Mouse (Mus musculus) intestine, postnatal 0 days (tissue): ENCODE data around the gene B4gat1. TPM values are rescaled to one million over a fixed set of nuclear protein-coding genes. Genes with fewer than 3 reads are reported as not detected.
A peak's percentile ranks its signal among the peaks of the same experiment; 100 is the strongest.

Experiments
- ATAC-seq: fragments of 200-750 bp; cut with Nextera tagmentation; 2 replicates; pipeline ENCODE4 v1.8.0; 2017; ENCODE audit warnings: mild to moderate bottlenecking, moderate TSS enrichment, moderate library complexity
- H3K27ac ChIP-seq: fragments of 300-500 bp; sonication (generic); 2 replicates; pipeline ENCODE4 v1.5.1; 2014; ENCODE audit warnings: mild to moderate bottlenecking, low read depth, low read length, moderate library complexity
- H3K27me3 ChIP-seq: fragments of 300-500 bp; sonication (generic); replicated peaks from 2 replicates; pipeline ENCODE4 v1.6.1; 2014; ENCODE audit warnings: low read length, mixed read lengths; ENCODE audit not compliant: control insufficient read depth, insufficient read depth
- H3K36me3 ChIP-seq: fragments of 300-500 bp; sonication (generic); 2 replicates; pipeline ENCODE4 v1.6.1; 2014; ENCODE audit warnings: mild to moderate bottlenecking, moderate library complexity; ENCODE audit not compliant: control insufficient read depth, insufficient read depth
- H3K4me1 ChIP-seq: fragments of 300-500 bp; sonication (generic); replicated peaks from 2 replicates; pipeline ENCODE4 v1.6.1; 2014; ENCODE audit warnings: antibody characterized with exemption, low read length, mixed read lengths; ENCODE audit not compliant: control insufficient read depth, insufficient read depth
- H3K4me2 ChIP-seq: fragments of 300-500 bp; sonication (generic); replicated peaks from 2 replicates; pipeline ENCODE4 v1.6.1; 2014; ENCODE audit warnings: low read depth, mild to moderate bottlenecking, moderate library complexity
- H3K4me3 ChIP-seq: fragments of 300-500 bp; sonication (generic); 2 replicates; pipeline ENCODE4 v1.5.1; 2014; ENCODE audit warnings: low read depth, low read length
- H3K9ac ChIP-seq: fragments of 300-500 bp; sonication (generic); 2 replicates; pipeline ENCODE4 v1.6.1; 2014; ENCODE audit warnings: mild to moderate bottlenecking, low read depth, low read length
- H3K9me3 ChIP-seq: fragments of 300-500 bp; sonication (generic); 2 replicates; pipeline ENCODE4 v1.6.1; 2016; ENCODE audit warnings: mixed run types; ENCODE audit not compliant: control insufficient read depth
- CTCF ChIP-seq: sonication (generic); IDR thresholded peaks from 2 replicates; pipeline ENCODE4 v1.5.1; 2016; ENCODE audit warnings: low read depth, mild to moderate bottlenecking, control low read depth, antibody characterized with exemption, moderate library complexity
- WGBS: fragments of 180-500 bp; shearing (Covaris S2); extraction: QIAGEN DNeasy Blood & Tissue Kit; methylation state at CpG from one replicate; pipeline ENCODE4 v1.1.7; 2014; 5-methylcytosine and 5-hydroxymethylcytosine counted together
- polyA plus RNA-seq: library from polyadenylated mRNA; unstranded; fragments of >200 nt; fragmentation: Nextera tagmentation; extraction: Ambion mirVana; gene quantifications from 2 replicates; pipeline ENCODE4 v1.2.1, GENCODE M21; 2015

The B4gat1 gene
- polyA plus RNA-seq, 1 experiment from 2014 or later: 17.9 TPM

GRCm38 (mm10) chr19:5037678-5038571 is 701 bp upstream of the B4gat1 start:
- 3% methylated on average over 32 of the region's 32 CpGs for WGBS
- Histone ChIP-seq H3K27me3 (no peaks in the 10 kb centered on the region), H3K36me3 (no peaks in the 10 kb centered on the region), H3K4me3 (peak overlapping the region; percentile 70), H3K9me3 (no peaks in the 10 kb centered on the region), H3K4me1 (peaks cover 5% of the 10 kb centered on the region; the same call in 1 of the 2 replicates), H3K9ac (0 out of 2 replicates have a peak overlapping the region, but pooled peaks have one; percentile 73), H3K4me2 (peak overlapping the region; percentile 93), H3K27ac (peak overlapping the region; percentile 50; the same call in 1 of the 2 replicates)
- TF ChIP-seq CTCF: no peak
- peak; percentile 34; the same call in 1 of the 2 replicates for ATAC-seq

GRCm38 (mm10) chr19:5039301-5040114 is 882 bp downstream of the B4gat1 start:
- WGBS: 8% methylated on average over 41 of the region's 41 CpGs
- ATAC-seq: 0 out of 2 replicates have a peak, but pooled peaks have one; percentile 14
- H3K4me3 ChIP-seq: peak overlapping the region; percentile 70
- peak overlapping the region; percentile 93 for H3K4me2 ChIP-seq
- no peaks in the 10 kb centered on the region for H3K9me3 ChIP-seq
- no peaks in the 10 kb centered on the region for H3K27me3 ChIP-seq
- peak overlapping the region; percentile 73 for H3K9ac ChIP-seq
- no peaks in the 10 kb centered on the region for H3K36me3 ChIP-seq
- peaks cover 5% of the 10 kb centered on the region; the same call in 1 of the 2 replicates for H3K4me1 ChIP-seq
- H3K27ac ChIP-seq: peak overlapping the region; percentile 50
- no peak for TF ChIP-seq CTCF

GRCm38 (mm10) chr19:5040862-5041523 is 2.4 kb downstream of the B4gat1 start, which contains the start of gene Brms1:
Brms1 (plus strand) TSS chr19:5041354.
- peak within 1 kb of the TSS; percentile 72 for H3K4me3 ChIP-seq
- 3% methylated on average over 40 of the region's 40 CpGs for WGBS
- peaks cover 5% of the 10 kb centered on the region; the same call in 1 of the 2 replicates for H3K4me1 ChIP-seq
- peak; percentile 85 for ATAC-seq
- peak within 1 kb of the TSS; percentile 93 for H3K4me2 ChIP-seq
- H3K9ac ChIP-seq: peak within 1 kb of the TSS; percentile 73
- no peak; the same call in 1 of the 2 replicates for TF ChIP-seq CTCF
- no peaks in the 10 kb centered on the region; the same call in 1 of the 2 replicates for H3K36me3 ChIP-seq
- peak within 1 kb of the TSS; percentile 87 for H3K27ac ChIP-seq
- no peaks in the 10 kb centered on the region for H3K9me3 ChIP-seq
- no peaks in the 10 kb centered on the region for H3K27me3 ChIP-seq

GRCm38 (mm10) chr19:5041588-5041987 is 3.0 kb downstream of the B4gat1 start:
- Histone ChIP-seq H3K27ac (peak overlapping the region; percentile 87), H3K4me2 (peak overlapping the region; percentile 93), H3K36me3 (peaks cover 3% of the 10 kb centered on the region), H3K4me1 (peaks cover 5% of the 10 kb centered on the region; the same call in 1 of the 2 replicates), H3K9ac (peak overlapping the region; percentile 72), H3K4me3 (peak overlapping the region; percentile 72), H3K9me3 (no peaks in the 10 kb centered on the region), H3K27me3 (no peaks in the 10 kb centered on the region)
- no peak for ATAC-seq
- no peak for TF ChIP-seq CTCF
- under 1% methylated on average over 16 of the region's 16 CpGs for WGBS

- ATAC-seq: no peak
- H3K4me1 ChIP-seq: 0 out of 2 replicates have a peak, but pooled peaks cover 3% of the 10 kb centered on the region
- no peaks in the 10 kb centered on the region for H3K27me3 ChIP-seq
- TF ChIP-seq CTCF: no peak
- 84% methylated on average over 4 of the region's 4 CpGs for WGBS
- no peak overlapping the region for H3K9ac ChIP-seq
- H3K4me3 ChIP-seq: no peak overlapping the region
- H3K27ac ChIP-seq: no peak overlapping the region
- peaks cover 30% of the 10 kb centered on the region for H3K36me3 ChIP-seq
- no peaks in the 10 kb centered on the region for H3K9me3 ChIP-seq
- H3K4me2 ChIP-seq: no peak overlapping the region
Measured at GRCm38 (mm10) chr19:5045531-5045930, 6.9 kb downstream of the B4gat1 start.
